Mouse (Mus musculus) midbrain, embryonic 10.5 days (tissue): ENCODE results near the gene Bicd2. TPM values are rescaled to one million over a fixed set of nuclear protein-coding genes. Genes with fewer than 3 reads are reported as not detected.

Source experiments
- DNase-seq: peaks from one replicate; pipeline ENCODE4 v3.0.0-alpha.2; 2017; ENCODE audit warnings: low spot score
- H3K27ac ChIP-seq: fragments of 300-500 bp; sonication (generic); replicated peaks from 2 replicates; pipeline ENCODE4 v1.5.1; 2016; ENCODE audit warnings: mild to moderate bottlenecking
- H3K27me3 ChIP-seq: fragments of 300-500 bp; sonication (generic); 2 replicates; pipeline ENCODE4 v1.6.1; 2016; ENCODE audit warnings: low read depth, mild to moderate bottlenecking; ENCODE audit not compliant: poor library complexity, severe bottlenecking
- H3K36me3 ChIP-seq: fragments of 300-500 bp; sonication (generic); 2 replicates; pipeline ENCODE4 v1.6.1; 2016; ENCODE audit warnings: mild to moderate bottlenecking, moderate library complexity
- H3K4me1 ChIP-seq: fragments of 300-500 bp; sonication (generic); 2 replicates; pipeline ENCODE4 v1.6.1; 2016
- H3K4me3 ChIP-seq: fragments of 300-500 bp; sonication (generic); 2 replicates; pipeline ENCODE4 v1.5.1; 2016; ENCODE audit warnings: mild to moderate bottlenecking, moderate library complexity
- H3K9me3 ChIP-seq: fragments of 300-500 bp; sonication (generic); replicated peaks from 2 replicates; pipeline ENCODE4 v1.6.1; 2016; ENCODE audit warnings: mild to moderate bottlenecking
- WGBS: fragments of 180-500 bp; shearing (Covaris S2); methylation state at CpG from one replicate; pipeline ENCODE4 v1.1.7; 2016; 5-methylcytosine and 5-hydroxymethylcytosine counted together
- polyA plus RNA-seq: library from polyadenylated mRNA; unstranded; fragments of >200 nt; fragmentation: Nextera tagmentation; extraction: Ambion mirVana; gene quantifications from 2 replicates; pipeline ENCODE4 v1.2.1, GENCODE M21; 2016

Bicd2 gene
- polyA plus RNA-seq, 1 experiment from 2014 or later: 29.7 TPM

GRCm38 (mm10) chr13:49396798-49397197 lies 55.4 kb downstream of the Bicd2 start:
- Histone ChIP-seq H3K27me3 (no peaks in the 10 kb centered on the region), H3K27ac (no peak overlapping the region), H3K4me3 (no peak overlapping the region), H3K9me3 (peaks cover 4% of the 10 kb centered on the region; the same call in 1 of the 2 replicates), H3K4me1 (no peaks in the 10 kb centered on the region), H3K36me3 (no peaks in the 10 kb centered on the region)
- 88% methylated on average over 1 of the region's 1 CpGs for WGBS
- DNase-seq: no peak

- Histone ChIP-seq H3K4me1 (no peaks in the 10 kb centered on the region), H3K4me3 (no peak overlapping the region), H3K27me3 (no peaks in the 10 kb centered on the region), H3K27ac (no peak overlapping the region), H3K36me3 (no peaks in the 10 kb centered on the region), H3K9me3 (peaks cover 4% of the 10 kb centered on the region; the same call in 1 of the 2 replicates)
- WGBS: 93% methylated on average over 8 of the region's 8 CpGs
- DNase-seq: no peak
These were observed 56.8 kb downstream of the Bicd2 start for GRCm38 (mm10) chr13:49398191-49398590.

- no peaks in the 10 kb centered on the region for H3K36me3 ChIP-seq
- 79% methylated on average over 6 of the region's 6 CpGs for WGBS
- no peaks in the 10 kb centered on the region for H3K27me3 ChIP-seq
- no peak overlapping the region for H3K27ac ChIP-seq
- peaks cover 4% of the 10 kb centered on the region; the same call in 1 of the 2 replicates for H3K9me3 ChIP-seq
- no peak overlapping the region for H3K4me3 ChIP-seq
- DNase-seq: no peak
- H3K4me1 ChIP-seq: no peaks in the 10 kb centered on the region
These were observed 58.8 kb downstream of the Bicd2 start for GRCm38 (mm10) chr13:49400139-49400538.

GRCm38 (mm10) chr13:49402628-49403027 lies 61.2 kb downstream of the Bicd2 start:
- 79% methylated on average over 2 of the region's 2 CpGs for WGBS
- DNase-seq: no peak
- H3K9me3 ChIP-seq: peaks cover 4% of the 10 kb centered on the region; the same call in 1 of the 2 replicates

GRCm38 (mm10) chr13:49407795-49408194 lies 66.4 kb downstream of the Bicd2 start:
- Histone ChIP-seq H3K27ac (no peak overlapping the region), H3K4me3 (no peak overlapping the region), H3K9me3 (no peaks in the 10 kb centered on the region), H3K36me3 (no peaks in the 10 kb centered on the region), H3K27me3 (no peaks in the 10 kb centered on the region), H3K4me1 (no peaks in the 10 kb centered on the region)
- DNase-seq: no peak

More at GRCm38 (mm10) chr13:49402628-49403027, 61.2 kb downstream of the Bicd2 start:
- H3K4me1 ChIP-seq: no peaks in the 10 kb centered on the region
- no peaks in the 10 kb centered on the region for H3K36me3 ChIP-seq
- no peak overlapping the region for H3K4me3 ChIP-seq
- no peaks in the 10 kb centered on the region for H3K27me3 ChIP-seq
- no peak overlapping the region for H3K27ac ChIP-seq

GRCm38 (mm10) chr13:49420754-49421605 lies 79.6 kb downstream of the Bicd2 start, which contains the start of gene Ippk:
TSS of gene Ippk (plus strand) at chr13:49421249.
- Histone ChIP-seq H3K27ac (peak within 1 kb of the TSS; percentile 92), H3K9me3 (no peaks in the 10 kb centered on the region), H3K27me3 (no peaks in the 10 kb centered on the region), H3K36me3 (no peaks in the 10 kb centered on the region), H3K4me1 (peaks cover 33% of the 10 kb centered on the region), H3K4me3 (peak within 1 kb of the TSS; percentile 89)
- WGBS: under 1% methylated on average over 69 of the region's 69 CpGs
- peak; percentile 99 for DNase-seq

GRCm38 (mm10) chr13:49421606-49421917 lies 80.2 kb downstream of the Bicd2 start:
- Histone ChIP-seq H3K9me3 (no peaks in the 10 kb centered on the region), H3K27ac (peak overlapping the region; percentile 92), H3K4me3 (peak overlapping the region; percentile 89), H3K36me3 (no peaks in the 10 kb centered on the region), H3K27me3 (no peaks in the 10 kb centered on the region), H3K4me1 (peaks cover 33% of the 10 kb centered on the region)
- DNase-seq: no peak
- WGBS: 2% methylated on average over 15 of the region's 15 CpGs

- no peak overlapping the region for H3K27ac ChIP-seq
- H3K36me3 ChIP-seq: no peaks in the 10 kb centered on the region
- WGBS: 44% methylated on average over 4 of the region's 4 CpGs
- H3K9me3 ChIP-seq: no peaks in the 10 kb centered on the region
- DNase-seq: no peak
- H3K4me3 ChIP-seq: peak overlapping the region; percentile 89
- H3K4me1 ChIP-seq: peaks cover 33% of the 10 kb centered on the region
- H3K27me3 ChIP-seq: no peaks in the 10 kb centered on the region
These were observed 80.6 kb downstream of the Bicd2 start for GRCm38 (mm10) chr13:49421959-49422358.

GRCm38 (mm10) chr13:49426736-49427135 lies 85.4 kb downstream of the Bicd2 start:
- H3K9me3 ChIP-seq: no peaks in the 10 kb centered on the region
- H3K4me3 ChIP-seq: no peak overlapping the region
- peaks cover 20% of the 10 kb centered on the region for H3K4me1 ChIP-seq
- H3K27ac ChIP-seq: no peak overlapping the region
- 91% methylated on average over 3 of the region's 3 CpGs for WGBS
- DNase-seq: no peak
- 0 out of 2 replicates have a peak, but pooled peaks cover 5% of the 10 kb centered on the region for H3K36me3 ChIP-seq
- no peaks in the 10 kb centered on the region for H3K27me3 ChIP-seq

GRCm38 (mm10) chr13:49428042-49428675 lies 86.8 kb downstream of the Bicd2 start:
- WGBS: 95% methylated on average over 1 of the region's 1 CpGs
- Histone ChIP-seq H3K27me3 (no peaks in the 10 kb centered on the region), H3K27ac (no peak overlapping the region), H3K9me3 (no peaks in the 10 kb centered on the region), H3K4me3 (no peak overlapping the region), H3K36me3 (peaks cover 17% of the 10 kb centered on the region; the same call in 1 of the 2 replicates), H3K4me1 (peaks cover 5% of the 10 kb centered on the region)
- no peak for DNase-seq

- Histone ChIP-seq H3K4me1 (no peaks in the 10 kb centered on the region), H3K27ac (no peak overlapping the region), H3K4me3 (no peak overlapping the region), H3K36me3 (peaks cover 38% of the 10 kb centered on the region), H3K27me3 (no peaks in the 10 kb centered on the region), H3K9me3 (no peaks in the 10 kb centered on the region)
- DNase-seq: no peak
- WGBS: 85% methylated on average over 4 of the region's 4 CpGs
These were observed 89.1 kb downstream of the Bicd2 start for GRCm38 (mm10) chr13:49430529-49430928.

GRCm38 (mm10) chr13:49433268-49434029 lies 92.1 kb downstream of the Bicd2 start:
- WGBS: 96% methylated on average over 2 of the region's 2 CpGs
- H3K4me3 ChIP-seq: no peak overlapping the region
- DNase-seq: no peak
- H3K4me1 ChIP-seq: no peaks in the 10 kb centered on the region
- H3K27me3 ChIP-seq: no peaks in the 10 kb centered on the region
- H3K36me3 ChIP-seq: peaks cover 64% of the 10 kb centered on the region
- H3K27ac ChIP-seq: no peak overlapping the region
- no peaks in the 10 kb centered on the region for H3K9me3 ChIP-seq
